ENCODE assay signal across 21 mouse cellular contexts in genomic region chr11:32884744-32885143, GRCm38 (mm10).
"Had no signal": no experiment of that assay in that cellular context is flagged by ENCODE, and none has a peak within 500 bp of the region (broad histone marks: within the 10 kb centered on the region; RNA-seq: fewer than 3 reads in every experiment).

No protein-coding gene starts in this region.

- H3K4me3 ChIP-seq: lung, embryonic 15.5 days; midbrain, embryonic 10.5 days; midbrain, embryonic 12.5 days; myocyte; neural tube, embryonic 13.5 days; neural tube, embryonic 15.5 days had no signal

- H3K9ac ChIP-seq: liver, postnatal 0 days; lung, embryonic 15.5 days; midbrain, embryonic 12.5 days; neural tube, embryonic 13.5 days; neural tube, embryonic 15.5 days had no signal

- H3K27me3 ChIP-seq: lung, embryonic 15.5 days; midbrain, embryonic 12.5 days; neural tube, embryonic 13.5 days; neural tube, embryonic 15.5 days had no signal

- H3K27ac ChIP-seq: lung, embryonic 15.5 days; macrophage; midbrain, embryonic 10.5 days; midbrain, embryonic 12.5 days; neural tube, embryonic 13.5 days; neural tube, embryonic 15.5 days had no signal

- H3K36me3 ChIP-seq: lung, embryonic 15.5 days; midbrain, embryonic 10.5 days; midbrain, embryonic 12.5 days; neural tube, embryonic 13.5 days; neural tube, embryonic 15.5 days had no signal

- H3K9me3 ChIP-seq: lung, embryonic 15.5 days; midbrain, embryonic 10.5 days; midbrain, embryonic 12.5 days; neural tube, embryonic 13.5 days had no signal

- H3K4me1 ChIP-seq: lung, embryonic 15.5 days; midbrain, embryonic 10.5 days; midbrain, embryonic 12.5 days had no signal

- DNase-seq: liver, postnatal 0 days; lung, adult 2 months; lung, postnatal 14 days; lung, postnatal 36 days; midbrain, embryonic 14.5 days; retina, postnatal 1 day; right cerebral cortex, adult 18-20 months; right cerebral cortex, postnatal 25 days; right cerebral cortex, postnatal 4 days; spleen, adult 18-20 months; thymus, adult 2 months; thymus, postnatal 25 days had no signal

- H3K4me2 ChIP-seq: lung, embryonic 15.5 days; midbrain, embryonic 12.5 days; neural tube, embryonic 13.5 days; neural tube, embryonic 15.5 days had no signal

- ATAC-seq: liver, postnatal 0 days; lung, postnatal 0 days; midbrain, embryonic 16.5 days had no signal
